Mouse (Mus musculus) macrophage (primary cell): ENCODE data around the gene Tmem230. TPM values are rescaled to one million over a fixed set of nuclear protein-coding genes. Genes with fewer than 3 reads are reported as not detected.

Experiments used
- H3K27ac ChIP-seq: fragments of 350-480 bp; formaldehyde crosslinking; 2 replicates; pipeline ENCODE4 v1.9.0; 2021
- H3K36me3 ChIP-seq: fragments of 350-480 bp; formaldehyde crosslinking; 2 replicates; pipeline ENCODE4 v1.9.0; 2021; ENCODE audit errors: inconsistent target
- H3K4me3 ChIP-seq: fragments of 350-480 bp; formaldehyde crosslinking; 2 replicates; pipeline ENCODE4 v1.9.0; 2021; ENCODE audit errors: inconsistent target
- H3K79me2 ChIP-seq: fragments of 350-480 bp; formaldehyde crosslinking; 2 replicates; pipeline ENCODE4 v1.9.0; 2021; ENCODE audit errors: inconsistent target
- WGBS: methylation state at CpG from one replicate; pipeline ENCODE4 v1.1.7; 2026; ENCODE audit warnings: inconsistent platforms; ENCODE audit not compliant: missing documents; 5-methylcytosine and 5-hydroxymethylcytosine counted together
- polyA plus RNA-seq: library from polyadenylated mRNA; stranded (reverse); fragments of 250-400 nt; gene quantifications from 3 replicates; pipeline ENCODE4 v1.2.4, GENCODE M21; 2018; ENCODE audit warnings: inconsistent platforms

Tmem230 gene
- polyA plus RNA-seq, 1 experiment from 2014 or later = 82.0 TPM

DNA sequence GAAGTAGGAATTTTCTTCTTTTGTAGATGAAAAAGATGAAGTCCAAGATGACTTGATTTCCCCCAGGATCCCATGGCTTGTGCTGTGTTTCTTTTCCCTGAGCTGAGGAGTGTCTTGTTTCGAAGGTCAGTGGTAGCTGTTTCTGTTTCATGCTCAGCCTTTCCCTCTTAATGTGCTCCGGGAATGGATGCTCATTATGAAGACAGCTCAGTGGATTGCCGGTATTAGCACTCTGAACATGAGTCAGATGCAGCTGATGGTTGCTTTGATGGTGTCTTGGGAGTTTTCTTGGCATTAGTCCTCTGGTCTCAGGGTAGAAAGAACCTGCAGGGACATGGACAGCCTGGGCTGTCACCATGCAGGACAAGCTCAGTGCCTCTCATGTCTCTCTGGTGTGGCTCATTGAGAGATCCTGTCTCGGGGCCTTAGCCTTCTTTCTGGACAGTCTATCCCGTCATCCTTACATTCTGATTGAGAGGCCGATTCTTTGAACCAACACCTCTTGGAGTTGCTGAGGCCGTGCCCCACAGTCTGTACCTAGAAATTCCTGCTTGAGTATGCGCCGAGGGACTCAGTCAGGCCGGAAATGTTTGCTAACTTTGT is 33.0 kb upstream of the Tmem230 start:
- Histone ChIP-seq H3K36me3 (no peaks in the 10 kb centered on the region), H3K27ac (no peak overlapping the region), H3K4me3 (no peak overlapping the region), H3K79me2 (peaks cover 97% of the 10 kb centered on the region)
- WGBS = 95% methylated on average over 10 of the region's 10 CpGs

DNA sequence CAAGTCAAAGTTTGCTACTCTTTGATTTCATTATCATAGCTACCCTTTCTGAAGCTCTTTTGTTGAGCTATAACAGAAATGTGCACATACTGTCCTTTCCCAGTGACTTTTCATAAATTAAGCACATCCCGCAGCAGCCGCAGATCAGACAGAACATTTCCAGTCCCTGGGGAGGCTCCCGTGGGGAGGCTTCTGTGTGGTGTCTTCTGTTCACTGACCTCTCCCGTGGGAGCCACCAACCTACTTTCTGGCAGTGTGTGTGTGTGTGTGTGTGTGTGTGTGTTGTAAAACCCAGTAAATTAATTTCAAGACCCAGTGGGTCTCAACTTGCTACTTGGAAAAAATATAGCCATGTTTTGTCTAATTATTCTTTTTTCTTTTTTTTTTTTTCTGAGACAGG is 32.4 kb upstream of the Tmem230 start:
- peaks cover 97% of the 10 kb centered on the region for H3K79me2 ChIP-seq
- no peaks in the 10 kb centered on the region for H3K36me3 ChIP-seq
- 91% methylated on average over 4 of the region's 4 CpGs for WGBS
- no peak overlapping the region for H3K4me3 ChIP-seq
- no peak overlapping the region for H3K27ac ChIP-seq

DNA sequence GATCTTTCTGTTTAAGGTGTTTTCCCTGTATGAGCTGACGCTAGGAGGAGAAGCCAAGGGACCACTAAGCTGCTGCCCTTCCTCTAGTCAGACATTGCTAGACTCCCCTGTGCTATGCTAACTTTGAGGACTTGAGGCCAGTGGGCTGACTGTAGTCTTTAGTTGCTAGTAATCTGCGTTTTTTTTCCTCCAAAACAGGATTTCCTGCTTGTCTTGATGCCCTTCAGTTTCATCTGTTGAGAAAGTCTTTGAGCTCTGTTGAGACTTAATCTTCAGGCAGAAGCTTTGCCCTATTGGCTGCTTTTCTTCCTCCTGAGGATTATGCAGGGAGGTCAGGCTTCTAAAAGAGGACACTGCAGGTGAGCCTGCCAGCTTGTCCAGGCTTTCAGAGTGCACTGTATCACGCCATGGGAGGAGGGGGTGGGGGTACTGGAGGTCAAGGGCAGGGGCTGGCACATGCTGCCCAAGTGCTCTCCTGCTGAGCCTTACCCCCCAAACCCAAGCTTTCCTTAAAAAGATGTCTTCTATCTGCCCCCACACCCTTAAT is 31.8 kb upstream of the Tmem230 start:
- Histone ChIP-seq H3K27ac (no peak overlapping the region), H3K4me3 (no peak overlapping the region), H3K36me3 (no peaks in the 10 kb centered on the region), H3K79me2 (peaks cover 100% of the 10 kb centered on the region)
- WGBS = 62% methylated on average over 3 of the region's 3 CpGs

DNA sequence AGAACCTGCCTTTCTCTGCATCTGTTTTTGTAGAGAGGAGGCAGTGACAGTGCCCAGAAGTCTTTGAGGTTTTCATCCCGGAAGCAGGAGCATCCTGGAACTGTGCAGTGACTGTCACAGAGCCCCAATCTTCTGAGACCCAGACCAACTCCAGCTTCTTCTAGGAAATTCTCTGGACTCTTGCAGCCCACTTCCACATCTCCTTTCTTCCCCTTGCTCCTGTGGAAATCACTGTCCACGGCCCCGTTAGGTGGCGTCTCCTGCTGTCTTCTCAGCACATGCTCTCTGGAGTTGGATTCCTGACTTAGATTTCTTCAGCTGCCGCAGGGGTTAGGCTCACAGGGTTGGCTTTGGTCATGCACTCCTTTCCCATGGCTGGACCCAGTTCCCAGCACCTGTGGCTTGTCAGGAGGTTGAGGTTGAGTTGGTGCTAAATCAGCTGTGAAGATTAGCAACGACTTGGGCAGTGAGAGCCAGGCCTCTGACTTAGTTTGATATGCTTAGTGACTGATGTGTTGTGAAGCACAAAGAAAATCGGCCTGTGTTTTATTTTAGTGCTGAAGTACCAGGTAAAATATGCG is 30.8 kb upstream of the Tmem230 start:
- Histone ChIP-seq H3K79me2 (peaks cover 100% of the 10 kb centered on the region), H3K4me3 (no peak overlapping the region), H3K36me3 (no peaks in the 10 kb centered on the region), H3K27ac (no peak overlapping the region)
- WGBS = 82% methylated on average over 8 of the region's 8 CpGs

DNA sequence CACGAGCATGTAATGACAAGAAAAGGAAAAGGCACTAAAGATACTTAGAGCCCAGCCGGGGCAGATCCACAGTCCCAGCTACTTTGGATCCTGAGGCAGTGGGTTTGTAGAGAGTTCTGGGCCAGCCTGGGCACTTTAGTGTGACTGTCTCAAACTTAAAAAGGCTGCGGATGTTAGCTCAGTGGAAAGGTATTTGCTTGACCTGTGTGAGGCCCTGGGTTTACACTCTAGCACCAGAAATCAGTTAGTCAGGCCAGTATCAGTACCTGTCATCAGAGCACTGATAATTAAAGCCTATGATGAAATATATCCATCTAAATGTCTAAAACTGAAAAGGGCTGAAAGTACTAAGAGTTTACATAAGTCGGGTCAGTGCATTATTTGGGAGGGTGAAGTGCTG is 28.6 kb upstream of the Tmem230 start:
- peaks cover 100% of the 10 kb centered on the region for H3K79me2 ChIP-seq
- H3K36me3 ChIP-seq = no peaks in the 10 kb centered on the region
- H3K27ac ChIP-seq = no peak overlapping the region
- 88% methylated on average over 4 of the region's 4 CpGs for WGBS
- no peak overlapping the region for H3K4me3 ChIP-seq

DNA sequence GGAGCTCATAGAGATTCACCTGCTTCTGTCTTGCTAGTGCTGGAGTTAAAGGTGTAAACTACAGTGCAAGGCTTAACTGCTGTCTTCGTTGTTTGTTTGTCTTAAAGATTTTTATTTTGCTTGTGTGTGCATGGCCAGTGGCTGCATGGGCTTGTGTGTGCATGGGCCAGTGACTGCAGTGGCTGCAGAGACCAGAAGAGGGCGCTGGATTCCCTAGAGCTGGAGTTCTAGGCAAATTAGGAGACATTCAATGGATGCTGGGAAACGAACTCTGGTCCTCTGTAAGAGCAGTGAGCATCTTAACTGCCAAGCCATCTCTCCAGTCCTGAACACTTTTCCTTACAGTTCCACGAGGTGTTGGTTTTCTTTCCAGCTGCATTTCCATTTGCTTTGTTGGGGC is 27.9 kb upstream of the Tmem230 start:
- H3K36me3 ChIP-seq = no peaks in the 10 kb centered on the region
- H3K27ac ChIP-seq = no peak overlapping the region
- no peak overlapping the region for H3K4me3 ChIP-seq
- H3K79me2 ChIP-seq = peaks cover 100% of the 10 kb centered on the region
- WGBS = 89% methylated on average over 4 of the region's 4 CpGs

DNA sequence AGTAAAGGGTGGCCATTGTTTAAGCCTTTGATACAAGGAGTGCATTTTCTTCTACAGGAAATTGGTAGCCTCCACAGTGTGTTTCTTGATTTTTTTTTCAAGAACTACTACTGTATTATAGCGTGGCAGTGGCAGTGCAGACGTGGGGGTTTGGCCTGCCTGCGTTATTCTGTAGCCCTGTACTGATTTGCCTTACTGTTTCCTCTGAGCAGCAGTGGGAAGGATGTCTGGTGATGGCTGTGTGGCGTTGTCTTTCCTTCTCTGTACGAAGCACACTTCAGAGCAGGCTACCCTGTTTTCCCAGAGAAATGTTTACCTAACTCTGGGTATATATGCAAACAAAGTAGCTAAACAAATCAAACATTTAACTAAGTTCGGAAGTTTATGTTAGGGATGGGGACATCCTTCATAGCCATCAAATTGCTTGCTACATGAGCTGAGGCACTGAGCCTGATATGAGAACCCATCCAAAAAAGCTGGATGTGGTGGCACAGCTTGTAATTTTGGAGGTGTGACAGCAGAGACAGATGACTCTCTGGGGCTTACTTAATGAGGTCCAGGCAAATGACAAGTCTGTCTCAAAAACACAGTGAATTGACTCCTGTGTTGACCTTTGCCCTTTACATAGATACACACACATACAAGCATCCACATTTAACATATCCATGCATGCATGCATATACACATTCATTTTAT is 25.2 kb upstream of the Tmem230 start:
- H3K4me3 ChIP-seq = no peak overlapping the region
- no peaks in the 10 kb centered on the region for H3K36me3 ChIP-seq
- 66% methylated on average over 6 of the region's 6 CpGs for WGBS
- H3K27ac ChIP-seq = no peak overlapping the region
- H3K79me2 ChIP-seq = peaks cover 100% of the 10 kb centered on the region

DNA sequence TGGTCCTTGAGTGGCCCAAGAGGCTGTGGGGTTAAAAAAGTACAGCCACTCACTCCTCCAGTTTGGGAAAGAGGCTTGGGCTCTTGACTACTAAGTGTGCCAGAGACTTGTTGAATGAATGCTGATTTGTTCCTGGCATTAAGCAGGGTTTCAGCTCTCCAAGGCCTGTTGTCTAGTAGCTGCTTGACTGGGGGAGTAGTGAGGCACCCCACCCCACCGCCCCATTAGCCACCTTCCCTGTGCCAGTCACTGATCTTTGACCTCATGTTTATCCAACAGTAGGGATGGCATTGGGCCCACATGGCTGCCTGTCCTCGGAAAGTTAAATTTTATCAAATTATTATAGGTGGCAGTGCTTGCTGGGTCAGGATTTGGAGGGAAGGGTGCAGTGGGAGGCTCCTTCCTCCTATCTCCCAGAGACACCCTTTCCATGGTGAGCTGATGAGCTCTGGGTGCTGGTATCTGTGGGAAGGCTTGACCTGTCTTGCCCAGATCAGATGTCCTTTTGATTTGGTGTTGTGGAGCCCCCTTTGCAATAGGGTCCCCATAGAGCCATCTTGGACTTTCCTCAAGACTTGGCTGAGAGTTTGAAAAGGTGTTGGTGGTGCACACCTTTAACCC is 22.8 kb upstream of the Tmem230 start:
- peaks cover 99% of the 10 kb centered on the region for H3K79me2 ChIP-seq
- H3K4me3 ChIP-seq = no peak overlapping the region
- WGBS = 96% methylated on average over 2 of the region's 2 CpGs
- no peaks in the 10 kb centered on the region for H3K36me3 ChIP-seq
- H3K27ac ChIP-seq = no peak overlapping the region

DNA sequence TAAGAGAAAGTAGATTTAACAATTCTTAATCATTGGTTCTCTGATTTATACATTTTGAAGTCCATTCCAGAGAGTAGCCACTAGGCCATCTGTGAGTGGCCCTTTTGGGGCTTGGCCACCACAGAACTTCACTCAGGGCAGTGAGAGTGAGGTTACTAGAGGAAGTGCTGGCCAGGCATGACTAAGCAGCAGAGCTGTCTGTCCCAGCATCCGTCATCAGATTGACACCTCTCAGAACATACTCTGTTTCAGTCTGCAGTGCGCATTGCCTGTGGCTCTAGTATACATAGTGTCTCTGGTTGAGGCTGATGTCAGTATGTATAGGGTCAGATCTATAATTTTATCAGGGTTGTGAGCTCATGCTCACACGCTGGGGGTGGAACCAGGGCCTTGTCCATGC is 21.6 kb upstream of the Tmem230 start:
- 28% methylated on average over 3 of the region's 3 CpGs for WGBS
- peaks cover 99% of the 10 kb centered on the region for H3K79me2 ChIP-seq
- no peak overlapping the region for H3K4me3 ChIP-seq
- no peaks in the 10 kb centered on the region for H3K36me3 ChIP-seq
- peak overlapping the region; percentile 22 for H3K27ac ChIP-seq

DNA sequence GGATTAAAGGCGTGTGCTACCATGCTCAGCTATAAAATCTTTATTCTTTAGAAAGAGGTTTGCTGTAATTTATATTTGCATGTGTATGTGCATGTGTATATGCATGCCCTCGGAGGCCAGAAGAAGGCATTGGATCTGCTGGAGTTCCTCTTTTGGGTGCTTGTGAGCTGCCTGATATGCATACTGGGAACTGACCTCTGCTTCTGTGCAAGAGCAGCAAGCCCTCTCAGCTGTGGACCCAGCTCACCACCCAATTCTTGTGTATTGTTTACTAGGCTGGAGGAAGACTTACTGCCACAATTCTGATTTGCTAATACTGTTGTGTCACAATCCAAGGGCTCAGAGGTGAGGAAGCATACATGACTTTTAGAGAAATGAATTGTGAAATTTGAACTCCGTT is 18.5 kb upstream of the Tmem230 start:
- Histone ChIP-seq H3K36me3 (no peaks in the 10 kb centered on the region), H3K27ac (peak overlapping the region; percentile 5; the same call in 1 of the 2 replicates), H3K4me3 (no peak overlapping the region), H3K79me2 (peaks cover 78% of the 10 kb centered on the region)
- WGBS = 40% methylated on average over 3 of the region's 3 CpGs

DNA sequence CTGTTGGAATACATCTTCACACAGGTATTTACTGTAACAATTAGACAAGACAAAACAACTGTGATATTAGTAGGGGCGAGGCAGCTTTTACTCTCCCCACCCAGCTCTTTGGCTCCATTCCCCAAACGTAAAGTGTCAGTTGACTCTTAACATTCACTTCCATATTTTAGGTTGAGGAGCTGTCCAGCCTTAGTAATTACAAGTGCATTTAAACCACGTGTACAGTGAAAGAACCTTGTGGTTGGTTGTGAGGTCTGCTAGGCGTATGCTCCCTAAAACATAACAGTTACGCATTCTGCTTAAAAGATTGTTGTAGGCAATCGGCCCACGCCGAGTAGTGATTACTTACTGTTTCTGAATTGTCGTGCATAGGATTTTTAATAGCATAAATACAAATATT is 17.6 kb upstream of the Tmem230 start:
- Histone ChIP-seq H3K4me3 (no peak overlapping the region), H3K36me3 (no peaks in the 10 kb centered on the region), H3K79me2 (peaks cover 69% of the 10 kb centered on the region), H3K27ac (no peak overlapping the region)
- WGBS = 40% methylated on average over 9 of the region's 9 CpGs

DNA sequence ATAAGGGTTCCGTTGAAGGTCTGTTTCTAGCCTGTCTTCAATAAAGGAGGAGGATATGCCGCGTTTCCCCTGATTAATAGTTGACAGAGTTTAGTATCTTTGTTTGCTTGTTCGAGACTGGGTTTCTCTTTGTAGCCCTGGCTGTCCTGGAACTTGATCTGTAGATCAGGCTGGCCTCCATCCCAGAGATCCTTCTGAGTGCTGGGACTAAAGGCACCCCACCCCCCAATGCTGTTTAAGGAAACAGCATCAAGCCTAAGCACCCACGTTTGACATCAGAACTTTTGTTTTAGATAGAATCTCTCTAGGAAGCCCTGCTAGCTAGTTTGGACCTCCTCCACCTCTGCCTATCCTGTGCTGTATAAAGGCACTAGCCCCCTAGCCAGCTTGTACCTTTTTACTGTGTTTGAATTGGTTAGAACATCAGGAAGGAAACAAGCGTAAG is 16.7 kb upstream of the Tmem230 start:
- Histone ChIP-seq H3K79me2 (peaks cover 60% of the 10 kb centered on the region), H3K4me3 (peak overlapping the region; percentile 86), H3K27ac (peak overlapping the region; percentile 55), H3K36me3 (no peaks in the 10 kb centered on the region)
- WGBS = 18% methylated on average over 6 of the region's 6 CpGs

DNA sequence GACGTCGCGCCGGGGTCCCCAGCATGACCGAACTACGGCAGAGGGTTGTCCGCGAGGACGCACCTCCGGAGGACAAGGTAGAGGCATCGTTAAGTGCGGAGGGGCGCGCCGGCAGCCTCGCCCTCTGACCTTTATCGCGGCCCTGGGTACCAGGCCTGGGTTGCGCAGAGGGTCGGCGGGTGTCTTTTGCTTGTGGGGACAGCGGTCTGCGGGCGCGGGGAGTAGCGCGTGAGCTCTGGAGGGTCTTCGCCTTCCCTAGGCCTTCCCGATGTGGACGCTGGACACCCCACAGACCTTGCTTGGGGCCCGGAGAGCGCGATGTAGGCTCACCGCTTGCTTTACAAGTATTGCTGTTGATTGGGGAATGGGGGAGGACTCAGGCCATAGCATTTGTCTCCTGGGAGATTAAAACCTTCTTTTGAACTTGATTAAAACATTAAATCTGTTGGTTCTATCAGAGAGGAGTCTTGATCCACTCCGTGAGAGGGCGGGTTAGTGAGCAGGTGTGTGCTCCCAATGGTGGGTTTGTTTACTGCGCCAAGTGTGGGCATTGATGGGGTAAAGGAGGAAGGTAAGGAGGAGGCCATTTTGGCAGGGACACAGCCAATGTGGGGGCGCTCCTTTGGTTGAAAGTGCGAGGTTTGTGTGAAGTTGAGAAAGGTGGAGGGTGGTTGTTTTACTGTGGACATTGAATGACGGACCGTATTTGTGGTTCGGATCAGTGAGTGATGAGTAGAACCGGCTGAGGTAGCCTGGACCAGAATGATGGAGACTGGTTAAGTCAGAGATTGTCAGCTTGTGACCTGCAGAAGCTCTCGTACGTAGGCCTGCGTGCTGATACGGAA is 16.0 kb upstream of the Tmem230 start:
- H3K27ac ChIP-seq = peak overlapping the region; percentile 55
- no peaks in the 10 kb centered on the region for H3K36me3 ChIP-seq
- WGBS = under 1% methylated on average over 47 of the region's 47 CpGs
- peak overlapping the region; percentile 86 for H3K4me3 ChIP-seq
- H3K79me2 ChIP-seq = peaks cover 53% of the 10 kb centered on the region

DNA sequence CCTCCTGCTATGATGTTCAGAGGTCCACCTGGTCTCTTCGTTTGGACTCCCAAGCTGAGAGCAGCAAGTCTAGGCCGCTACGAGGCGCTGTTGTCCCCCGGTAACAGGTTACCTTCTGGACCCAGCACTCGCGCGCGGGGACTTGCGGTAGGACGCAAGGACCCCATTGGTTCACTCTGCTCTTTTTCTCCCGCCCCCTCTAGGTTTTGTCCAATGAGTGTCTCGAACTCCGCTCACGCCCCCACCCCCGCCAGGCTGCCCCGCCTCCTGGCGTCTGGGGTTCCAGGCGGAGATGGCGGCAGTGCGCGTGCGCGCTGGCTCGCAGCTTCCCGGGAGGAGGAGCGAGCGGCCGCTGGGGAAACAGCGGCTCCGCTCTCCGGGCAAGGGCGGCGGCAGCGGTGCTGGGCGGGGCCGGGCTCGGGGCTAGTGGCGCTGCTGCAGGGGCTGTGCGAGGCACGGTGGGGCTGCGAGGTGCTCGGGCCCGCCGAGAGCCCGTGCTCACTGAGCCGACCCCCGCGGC is 15.3 kb upstream of the Tmem230 start, which contains the start of gene Cds2:
Gene Cds2 (plus strand): TSS at position 270 of the 520 bp plus-strand sequence.
- no peaks in the 10 kb centered on the region for H3K36me3 ChIP-seq
- H3K4me3 ChIP-seq = peak within 1 kb of the TSS; percentile 86
- 1% methylated on average over 49 of the region's 49 CpGs for WGBS
- peaks cover 46% of the 10 kb centered on the region for H3K79me2 ChIP-seq
- peak within 1 kb of the TSS; percentile 55 for H3K27ac ChIP-seq
